Mouse (Mus musculus): ENCODE measurements around the gene Olfr1380.

GRCm38 (mm10) chr11:49612154-49612553 is 55.5 kb downstream of the Olfr1380 start:
- TF ChIP-seq CTCF (IDR thresholded peaks at IDR 0.05 in 2 of 3, conservative IDR thresholded peaks at IDR 0.05 in 1 of 3; ENCODE audit: control insufficient read depth in 1 of 3, insufficient read depth in 1 of 3, low read depth in 2 of 3, low read length in 3 of 3, poor library complexity in 1 of 3, severe bottlenecking in 1 of 3) (no peak), EP300 (IDR thresholded peaks at IDR 0.05; ENCODE audit: low read depth in 1 of 2, low read length in 2 of 2) (no peak), POLR2A (IDR thresholded peaks at IDR 0.05; ENCODE audit: control insufficient read depth in 1 of 2, insufficient read depth in 1 of 2, low read depth in 1 of 2, low read length in 2 of 2, poor library complexity in 1 of 2) (no peak), JUND (IDR thresholded peaks at IDR 0.05; ENCODE audit: low read depth, low read length) (no peak), KAT2A (conservative IDR thresholded peaks at IDR 0.05; ENCODE audit: low read depth, low read length) (no peak), CHD2 (IDR thresholded peaks at IDR 0.05; ENCODE audit: low read length) (no peak), ELF1 (IDR thresholded peaks at IDR 0.05; ENCODE audit: low read depth, low read length) (no peak)

All from MEL (cell line).